Mouse (Mus musculus): ENCODE data around the gene Gm45208. TPM values are rescaled to one million over a fixed set of nuclear protein-coding genes. Genes with fewer than 3 reads are reported as not detected.

The Gm45208 gene
- polyA plus RNA-seq, 1 experiment from 2014 or later, result 0.30 TPM

- no peaks in the 10 kb centered on the region for H3K9me3 ChIP-seq (replicated peaks; ENCODE audit: low read length)
- 0 out of 2 replicates have a peak, but pooled peaks cover 12% of the 10 kb centered on the region for H3K36me3 ChIP-seq (ENCODE audit: insufficient read depth, low read length)
- peak; percentile 34 for DNase-seq (ENCODE audit: low spot score)
- H3K27ac ChIP-seq, result peak overlapping the region; percentile 82
- WGBS, result 21% methylated on average over 22 of the region's 22 CpGs
- peak overlapping the region; percentile 69 for H3K4me3 ChIP-seq (replicated peaks; ENCODE audit: low read depth, low read length)
- H3K9ac ChIP-seq (ENCODE audit: low read depth, low read length), result peak overlapping the region; percentile 42
- no peak for TF ChIP-seq CTCF (IDR thresholded peaks at IDR 0.05; ENCODE audit: low read depth)
- ATAC-seq (replicated peaks; ENCODE audit: low FRiP score, low read depth), result no peak
- no peaks in the 10 kb centered on the region for H3K4me1 ChIP-seq (replicated peaks; ENCODE audit: insufficient read depth, low read length)
- H3K27me3 ChIP-seq (ENCODE audit: insufficient read depth, low read length), result no peaks in the 10 kb centered on the region
- peak overlapping the region; percentile 67 for H3K4me2 ChIP-seq (ENCODE audit: low read length)
Observed at GRCm38 (mm10) chrX:7763631-7764393, 41.8 kb downstream of the Gm45208 start.

GRCm38 (mm10) chrX:7764657-7765280 lies 42.7 kb downstream of the Gm45208 start:
- Histone ChIP-seq H3K4me1 (replicated peaks; ENCODE audit: insufficient read depth, low read length) (no peaks in the 10 kb centered on the region), H3K9me3 (replicated peaks; ENCODE audit: low read length) (no peaks in the 10 kb centered on the region), H3K9ac (ENCODE audit: low read depth, low read length) (0 out of 2 replicates have a peak overlapping the region, but pooled peaks have one; percentile 42), H3K27ac (0 out of 2 replicates have a peak overlapping the region, but pooled peaks have one; percentile 82), H3K27me3 (ENCODE audit: insufficient read depth, low read length) (no peaks in the 10 kb centered on the region), H3K4me3 (replicated peaks; ENCODE audit: low read depth, low read length) (peak overlapping the region; percentile 69), H3K4me2 (ENCODE audit: low read length) (peak overlapping the region; percentile 67), H3K36me3 (ENCODE audit: insufficient read depth, low read length) (0 out of 2 replicates have a peak, but pooled peaks cover 12% of the 10 kb centered on the region)
- no peak for TF ChIP-seq CTCF (IDR thresholded peaks at IDR 0.05; ENCODE audit: low read depth)
- 27% methylated on average over 9 of the region's 9 CpGs for WGBS
- DNase-seq (ENCODE audit: low spot score) (no peak), ATAC-seq (replicated peaks; ENCODE audit: low FRiP score, low read depth) (no peak)

- H3K27me3 ChIP-seq (ENCODE audit: insufficient read depth, low read length), result no peaks in the 10 kb centered on the region
- H3K4me3 ChIP-seq (replicated peaks; ENCODE audit: low read depth, low read length), result peak overlapping the region; percentile 16; the same call in 1 of the 2 replicates
- H3K36me3 ChIP-seq (ENCODE audit: insufficient read depth, low read length), result 0 out of 2 replicates have a peak, but pooled peaks cover 12% of the 10 kb centered on the region
- peak overlapping the region; percentile 71 for H3K27ac ChIP-seq
- H3K9ac ChIP-seq (ENCODE audit: low read depth, low read length), result 0 out of 2 replicates have a peak overlapping the region, but pooled peaks have one; percentile 8
- no peaks in the 10 kb centered on the region for H3K9me3 ChIP-seq (replicated peaks; ENCODE audit: low read length)
- DNase-seq (ENCODE audit: low spot score) (peak; percentile 32), ATAC-seq (replicated peaks; ENCODE audit: low FRiP score, low read depth) (no peak)
- no peak for TF ChIP-seq CTCF (IDR thresholded peaks at IDR 0.05; ENCODE audit: low read depth)
- peak overlapping the region; percentile 67 for H3K4me2 ChIP-seq (ENCODE audit: low read length)
- no peaks in the 10 kb centered on the region for H3K4me1 ChIP-seq (replicated peaks; ENCODE audit: insufficient read depth, low read length)
- 25% methylated on average over 13 of the region's 13 CpGs for WGBS
Observed at GRCm38 (mm10) chrX:7765281-7765670, 43.2 kb downstream of the Gm45208 start.

- no peaks in the 10 kb centered on the region for H3K4me1 ChIP-seq (replicated peaks; ENCODE audit: insufficient read depth, low read length)
- WGBS, result 27% methylated on average over 11 of the region's 11 CpGs
- 0 out of 2 replicates have a peak, but pooled peaks cover 15% of the 10 kb centered on the region for H3K36me3 ChIP-seq (ENCODE audit: insufficient read depth, low read length)
- H3K9me3 ChIP-seq (replicated peaks; ENCODE audit: low read length), result no peaks in the 10 kb centered on the region
- ATAC-seq (replicated peaks; ENCODE audit: low FRiP score, low read depth), result peak; percentile 71
- no peaks in the 10 kb centered on the region for H3K27me3 ChIP-seq (ENCODE audit: insufficient read depth, low read length)
- H3K9ac ChIP-seq (ENCODE audit: low read depth, low read length), result 0 out of 2 replicates have a peak overlapping the region, but pooled peaks have one; percentile 8
- DNase-seq (ENCODE audit: low spot score), result peak; percentile 54
- H3K4me2 ChIP-seq (ENCODE audit: low read length), result peak overlapping the region; percentile 67
- TF ChIP-seq CTCF (IDR thresholded peaks at IDR 0.05; ENCODE audit: low read depth), result no peak
- H3K27ac ChIP-seq, result peak overlapping the region; percentile 71
- peak overlapping the region; percentile 16; the same call in 1 of the 2 replicates for H3K4me3 ChIP-seq (replicated peaks; ENCODE audit: low read depth, low read length)
Observed at GRCm38 (mm10) chrX:7765764-7766163, 43.7 kb downstream of the Gm45208 start.

- Histone ChIP-seq H3K9me3 (replicated peaks; ENCODE audit: low read length) (no peaks in the 10 kb centered on the region), H3K9ac (ENCODE audit: low read depth, low read length) (no peak overlapping the region), H3K27ac (no peak overlapping the region), H3K4me2 (ENCODE audit: low read length) (no peak overlapping the region), H3K4me3 (replicated peaks; ENCODE audit: low read depth, low read length) (no peak overlapping the region), H3K36me3 (ENCODE audit: insufficient read depth, low read length) (0 out of 2 replicates have a peak, but pooled peaks cover 22% of the 10 kb centered on the region), H3K4me1 (replicated peaks; ENCODE audit: insufficient read depth, low read length) (no peaks in the 10 kb centered on the region), H3K27me3 (ENCODE audit: insufficient read depth, low read length) (no peaks in the 10 kb centered on the region)
- ATAC-seq (replicated peaks; ENCODE audit: low FRiP score, low read depth), result no peak
- no peak for DNase-seq (ENCODE audit: low spot score)
- TF ChIP-seq CTCF (IDR thresholded peaks at IDR 0.05; ENCODE audit: low read depth), result no peak
- WGBS, result 81% methylated on average over 7 of the region's 7 CpGs
Observed at GRCm38 (mm10) chrX:7769302-7770017, 47.4 kb downstream of the Gm45208 start.

- Histone ChIP-seq H3K9me3 (replicated peaks; ENCODE audit: low read length) (no peaks in the 10 kb centered on the region), H3K27me3 (ENCODE audit: insufficient read depth, low read length) (no peaks in the 10 kb centered on the region), H3K4me1 (replicated peaks; ENCODE audit: insufficient read depth, low read length) (no peaks in the 10 kb centered on the region), H3K36me3 (ENCODE audit: insufficient read depth, low read length) (0 out of 2 replicates have a peak, but pooled peaks cover 20% of the 10 kb centered on the region), H3K27ac (no peak overlapping the region), H3K4me3 (replicated peaks; ENCODE audit: low read depth, low read length) (no peak overlapping the region), H3K9ac (ENCODE audit: low read depth, low read length) (no peak overlapping the region), H3K4me2 (ENCODE audit: low read length) (no peak overlapping the region)
- ATAC-seq (replicated peaks; ENCODE audit: low FRiP score, low read depth) (no peak), DNase-seq (ENCODE audit: low spot score) (no peak)
- 47% methylated on average over 2 of the region's 2 CpGs for WGBS
- TF ChIP-seq CTCF (IDR thresholded peaks at IDR 0.05; ENCODE audit: low read depth), result peak; percentile 57
Observed at GRCm38 (mm10) chrX:7772766-7773165, 50.7 kb downstream of the Gm45208 start.

Data from kidney, postnatal 0 days (tissue).